Mouse (Mus musculus) gonadal fat pad, adult 2 months (tissue): ENCODE measurements around the gene Dlec1. TPM values are rescaled to one million over a fixed set of nuclear protein-coding genes. Genes with fewer than 3 reads are reported as not detected.

Experiments used
- DNase-seq: peaks from one replicate; pipeline ENCODE4 v3.0.0-alpha.2; 2012; ENCODE audit warnings: low read depth
- polyA plus RNA-seq: library from polyadenylated mRNA; depleted of rRNA; stranded (reverse); fragments of >200 nt; gene quantifications from 2 replicates; pipeline ENCODE4 v1.2.3, GENCODE M21; 2012

Gene Dlec1
- polyA plus RNA-seq, 1 experiment = 8.1 TPM

GRCm38 (mm10) chr9:119142066-119142465, 39.8 kb downstream of the Dlec1 start:
- no peak for DNase-seq

GRCm38 (mm10) chr9:119143372-119143771, 41.1 kb downstream of the Dlec1 start:
- DNase-seq = no peak

- no peak for DNase-seq
Observed at GRCm38 (mm10) chr9:119144696-119145095, 42.4 kb downstream of the Dlec1 start.

GRCm38 (mm10) chr9:119145137-119145536, 42.9 kb downstream of the Dlec1 start:
- DNase-seq = no peak

- no peak for DNase-seq
Observed at GRCm38 (mm10) chr9:119145638-119146037, 43.4 kb downstream of the Dlec1 start.

GRCm38 (mm10) chr9:119146098-119146770, 44.0 kb downstream of the Dlec1 start:
- no peak for DNase-seq

GRCm38 (mm10) chr9:119149601-119150000, 47.3 kb downstream of the Dlec1 start:
- DNase-seq = no peak

- DNase-seq = no peak
Observed at GRCm38 (mm10) chr9:119151751-119152150, 49.5 kb downstream of the Dlec1 start.

GRCm38 (mm10) chr9:119155416-119155815, 53.1 kb downstream of the Dlec1 start:
- DNase-seq = no peak

- no peak for DNase-seq
Observed at GRCm38 (mm10) chr9:119155826-119156225, 53.5 kb downstream of the Dlec1 start.

- DNase-seq = no peak
Observed at GRCm38 (mm10) chr9:119156278-119157201, 54.3 kb downstream of the Dlec1 start, which contains the start of gene Acaa1b. TSS of gene Acaa1b (minus strand) at chr9:119157093.

GRCm38 (mm10) chr9:119158861-119159260, 56.6 kb downstream of the Dlec1 start, which contains the start of gene Gm47289:
TSS of gene Gm47289 (plus strand) at chr9:119159161.
- DNase-seq = no peak

- no peak for DNase-seq
Observed at GRCm38 (mm10) chr9:119160689-119161088, 58.4 kb downstream of the Dlec1 start.

GRCm38 (mm10) chr9:119164743-119165142, 62.5 kb downstream of the Dlec1 start:
- DNase-seq = no peak

- no peak for DNase-seq
Observed at GRCm38 (mm10) chr9:119165548-119165947, 63.3 kb downstream of the Dlec1 start.

GRCm38 (mm10) chr9:119167608-119168007, 65.3 kb downstream of the Dlec1 start:
- DNase-seq = no peak

- no peak for DNase-seq
Observed at GRCm38 (mm10) chr9:119179292-119179691, 77.0 kb downstream of the Dlec1 start.

- DNase-seq = no peak
Observed at GRCm38 (mm10) chr9:119181241-119181728, 79.0 kb downstream of the Dlec1 start.

GRCm38 (mm10) chr9:119192202-119192990, 90.1 kb downstream of the Dlec1 start:
- DNase-seq = no peak
